Mouse (Mus musculus): Measurements from ENCODE around the gene Gas2l1.
A peak's percentile ranks its signal among the peaks of the same experiment; 100 is the strongest.
"Not testable (repeated sequence)": the region's sequence is repeated elsewhere in the genome, so short reads cannot be mapped to it uniquely, and the experiment has no call there.

Gene Gas2l1

GRCm38 (mm10) chr11:5065056-5065821 lies at the start of gene Gas2l1:
Gene Gas2l1, minus strand, starts transcription at chr11:5065327.
- DNase-seq (ENCODE audit: low spot score) = peak; percentile 89

GRCm38 (mm10) chr11:5113645-5114044 lies 48.5 kb upstream of the Gas2l1 start:
- DNase-seq (ENCODE audit: low spot score) = no peak

GRCm38 (mm10) chr11:5109441-5109840 lies 44.3 kb upstream of the Gas2l1 start:
- no peak for DNase-seq (ENCODE audit: low spot score)

- no peak for DNase-seq (ENCODE audit: low spot score)
These were observed 38.9 kb upstream of the Gas2l1 start for GRCm38 (mm10) chr11:5103986-5104509.

- DNase-seq (ENCODE audit: low spot score) = no peak
These were observed 37.3 kb upstream of the Gas2l1 start for GRCm38 (mm10) chr11:5102384-5102783.

GRCm38 (mm10) chr11:5101641-5102040 lies 36.5 kb upstream of the Gas2l1 start:
- no peak for DNase-seq (ENCODE audit: low spot score)

DNA sequence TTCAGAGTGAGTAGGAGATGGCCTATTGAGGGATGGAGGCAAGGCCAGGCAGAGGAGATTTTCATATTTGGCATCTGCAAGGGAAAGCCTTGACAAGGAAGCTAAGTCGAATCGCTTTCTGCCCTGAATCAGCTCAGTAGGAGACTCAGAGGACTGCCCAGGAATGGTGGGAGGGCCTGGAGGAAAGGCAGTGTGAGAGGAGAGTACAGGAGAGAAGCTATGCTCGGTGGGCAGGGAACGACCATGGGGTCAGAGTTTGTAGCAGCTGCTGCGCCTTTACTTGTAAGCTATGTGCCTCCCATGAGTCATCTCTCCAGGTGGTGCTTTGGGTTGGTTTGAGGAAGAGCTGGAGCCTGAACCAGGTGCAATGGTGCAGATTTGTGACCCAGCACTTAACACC lies 35.7 kb upstream of the Gas2l1 start:
- no peak for DNase-seq (ENCODE audit: low spot score)

DNA sequence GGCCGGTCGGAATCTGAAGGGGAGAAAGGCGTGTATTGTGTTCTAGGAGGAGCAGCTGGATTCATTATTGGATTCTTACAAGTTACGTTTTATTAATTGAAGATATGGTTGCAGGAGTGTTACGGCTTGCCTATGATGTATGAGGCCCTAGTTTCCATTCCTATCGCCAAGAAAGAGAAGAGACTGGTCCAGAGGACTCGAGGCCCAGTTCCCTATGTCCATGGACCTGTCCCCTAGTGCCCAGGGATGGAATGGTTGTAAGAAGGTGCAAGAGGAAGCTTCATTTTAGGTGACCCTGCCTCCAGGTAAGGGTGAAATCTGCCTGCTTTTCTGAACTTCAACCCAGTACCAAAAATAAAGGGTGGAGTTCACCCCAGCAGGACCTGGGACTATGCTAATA lies 35.2 kb upstream of the Gas2l1 start:
- DNase-seq (ENCODE audit: low spot score) = no peak

- peak; percentile 87 for DNase-seq (ENCODE audit: low spot score)
These were observed 34.6 kb upstream of the Gas2l1 start for GRCm38 (mm10) chr11:5099576-5100183.

GRCm38 (mm10) chr11:5098736-5099542 lies 33.8 kb upstream of the Gas2l1 start, which contains the start of the genes Rhbdd3 and Ewsr1:
Gene Rhbdd3, plus strand, starts transcription at chr11:5098926.
Gene Ewsr1, minus strand, starts transcription at chr11:5099266.
- peak; percentile 96 for DNase-seq (ENCODE audit: low spot score)

DNA sequence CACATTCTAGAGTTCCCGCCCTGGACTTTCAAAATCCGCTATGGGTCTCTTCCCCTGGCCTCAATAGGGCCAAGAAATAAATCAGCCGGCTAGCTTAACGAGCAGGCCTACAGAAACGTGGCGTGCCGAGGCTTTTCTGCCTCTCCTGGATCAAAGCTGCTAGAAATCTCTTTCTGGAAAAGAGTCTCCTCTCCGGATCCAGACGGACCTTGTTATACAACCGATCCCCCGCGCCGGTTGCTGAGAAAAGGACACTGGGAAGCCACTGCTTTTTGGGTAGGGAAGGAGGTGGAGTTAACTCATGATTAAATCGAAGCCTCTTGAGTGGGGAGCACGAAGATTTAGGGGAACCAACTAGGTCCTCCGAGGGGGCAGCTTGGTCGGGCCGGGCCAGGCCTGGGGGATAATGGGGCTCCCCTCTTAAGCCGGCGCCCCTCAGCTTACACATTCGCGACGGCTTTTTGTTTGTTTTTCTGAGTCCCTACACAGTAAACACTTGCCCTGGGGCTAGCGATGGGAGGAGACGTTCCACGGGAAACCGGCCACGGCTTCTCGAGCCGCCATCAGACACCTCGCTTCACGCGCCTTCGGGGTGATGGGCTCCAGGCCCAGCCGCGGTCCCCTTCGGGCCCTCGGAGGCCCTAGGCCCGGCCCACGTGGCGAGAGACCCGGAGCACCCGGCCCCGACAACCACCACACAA lies 33.1 kb upstream of the Gas2l1 start:
- DNase-seq (ENCODE audit: low spot score) = peak; percentile 29

DNA sequence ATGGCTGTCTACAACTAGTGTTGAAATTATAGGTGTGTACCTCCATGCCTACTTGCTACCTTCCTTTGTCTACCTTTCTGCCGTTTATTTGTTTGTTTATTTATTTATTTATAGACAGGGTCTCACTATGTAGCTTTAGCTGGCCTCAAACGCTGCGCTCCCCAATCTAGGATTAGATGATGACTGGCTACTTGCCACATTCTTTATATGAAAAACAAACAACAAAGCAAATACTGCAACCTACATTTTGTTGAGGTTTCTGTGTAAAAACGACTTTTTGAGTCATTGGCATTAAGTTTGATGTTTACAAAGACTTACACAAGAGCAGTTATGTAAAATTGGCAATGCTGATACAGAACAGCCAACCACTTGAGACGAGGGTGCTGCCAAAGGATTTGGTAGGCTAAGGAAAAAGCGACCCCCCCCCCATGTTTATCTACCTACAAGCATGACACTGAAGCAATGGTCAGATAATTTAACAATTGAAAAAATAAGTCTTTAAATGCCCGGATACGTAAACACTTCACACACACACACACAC lies 31.4 kb upstream of the Gas2l1 start:
- no peak for DNase-seq (ENCODE audit: low spot score)

- DNase-seq (ENCODE audit: low spot score) = no peak
These were observed 30.8 kb upstream of the Gas2l1 start for GRCm38 (mm10) chr11:5095877-5096276.

DNA sequence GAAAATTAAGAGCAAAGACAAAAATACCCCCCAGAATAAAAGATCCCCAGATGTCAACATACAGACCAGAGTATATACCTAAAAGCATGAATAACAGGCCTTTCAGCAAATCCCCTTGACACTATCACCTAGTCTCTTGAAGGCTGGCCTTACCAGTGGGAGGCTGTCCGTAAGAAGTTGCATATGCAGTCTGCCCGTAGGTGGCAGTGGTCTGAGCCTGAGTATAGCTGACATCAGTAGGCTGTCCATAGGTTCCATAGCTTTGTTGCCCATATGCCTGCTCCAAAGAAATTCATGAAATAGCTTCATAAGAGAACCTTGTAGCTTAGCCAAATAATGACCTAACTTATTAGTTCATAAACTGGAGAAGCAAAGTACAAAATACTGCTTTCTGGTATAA lies 26.6 kb upstream of the Gas2l1 start:
- peak; percentile 58 for DNase-seq (ENCODE audit: low spot score)

DNA sequence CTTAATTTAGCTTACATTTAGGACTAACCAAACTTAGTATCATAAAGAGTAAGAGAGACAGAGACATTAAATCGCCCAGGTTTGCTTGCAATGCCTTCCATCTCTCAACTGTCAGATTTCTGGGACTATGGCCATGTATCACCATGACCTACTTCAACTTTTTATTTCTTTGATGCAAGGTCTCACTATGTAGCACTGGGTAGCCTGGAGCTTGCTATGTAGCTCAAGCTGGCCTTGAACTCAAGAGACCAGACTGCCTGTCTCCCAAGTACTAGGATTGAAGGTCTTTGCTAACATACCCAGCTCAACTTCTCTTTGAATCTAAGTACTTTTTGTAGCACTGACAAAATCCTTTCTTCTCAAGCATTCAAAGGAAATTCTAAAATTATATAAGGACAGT lies 24.0 kb upstream of the Gas2l1 start:
- DNase-seq (ENCODE audit: low spot score) = no peak

- DNase-seq (ENCODE audit: low spot score) = not testable (repeated sequence)
These were observed 11.7 kb upstream of the Gas2l1 start for GRCm38 (mm10) chr11:5076843-5077242.

GRCm38 (mm10) chr11:5075760-5076159 lies 10.6 kb upstream of the Gas2l1 start:
- no peak for DNase-seq (ENCODE audit: low spot score)

DNA sequence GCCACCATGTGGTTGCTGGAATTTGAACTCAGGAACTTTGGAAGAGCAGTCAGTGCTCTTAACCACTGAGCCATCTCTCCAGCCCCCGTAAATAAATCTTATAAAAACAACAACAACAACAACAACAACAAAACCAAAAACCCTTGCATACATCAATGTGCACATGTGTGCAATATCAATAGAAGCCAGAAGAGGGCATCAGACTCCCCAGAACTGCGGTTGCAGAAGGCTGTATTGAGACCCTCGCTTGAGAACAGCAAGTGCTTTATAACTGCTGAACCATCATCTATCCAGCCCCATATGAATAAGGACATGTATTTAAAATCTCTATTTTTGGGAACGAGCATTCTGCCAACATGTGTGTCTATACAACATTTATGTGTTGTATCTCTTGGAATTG lies 9.8 kb upstream of the Gas2l1 start:
- peak; percentile 64 for DNase-seq (ENCODE audit: low spot score)

DNA sequence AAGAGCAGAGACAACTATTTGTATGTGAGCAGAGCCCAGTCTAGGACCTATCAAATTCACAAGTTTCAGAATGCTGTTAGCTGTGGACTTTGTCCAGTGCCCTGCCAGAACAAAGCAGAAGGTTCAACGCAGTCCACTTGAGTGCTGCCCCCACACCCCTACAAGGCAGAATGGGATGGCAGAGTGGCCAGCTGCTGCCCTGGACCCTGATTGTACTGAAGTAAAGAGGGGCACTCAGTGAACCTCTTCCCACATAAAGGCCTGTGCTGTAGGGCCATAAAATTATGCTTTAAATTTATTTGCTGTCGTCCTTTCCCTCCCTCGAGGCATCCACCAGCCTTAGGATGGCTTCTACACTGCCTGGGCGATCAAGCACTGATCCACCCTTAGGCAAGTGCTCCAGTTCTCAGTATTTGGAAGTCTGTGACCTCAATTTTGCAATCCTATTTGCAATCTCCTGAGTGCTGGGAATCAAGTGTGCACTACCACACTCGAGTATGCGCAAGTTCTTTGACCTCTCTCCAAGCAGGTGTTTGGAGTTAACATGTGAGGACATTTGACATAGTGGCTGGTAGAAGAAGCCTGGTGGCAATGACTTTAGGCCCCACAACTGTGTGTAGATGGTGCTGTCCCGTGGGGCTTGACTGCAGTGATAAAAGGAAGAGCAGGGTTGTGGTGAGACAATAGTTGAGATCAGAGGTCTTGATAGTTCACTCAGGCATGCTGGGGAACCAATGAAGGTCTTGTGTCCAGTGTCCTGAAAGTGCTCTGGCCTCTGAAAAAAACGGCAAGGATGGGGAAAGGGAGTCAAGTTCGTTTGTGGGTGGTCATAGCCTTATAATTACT lies 3.2 kb upstream of the Gas2l1 start:
- DNase-seq (ENCODE audit: low spot score) = no peak

GRCm38 (mm10) chr11:5067063-5067462 lies 1.9 kb upstream of the Gas2l1 start:
- no peak for DNase-seq (ENCODE audit: low spot score)
